Mouse (Mus musculus): ENCODE data around the gene Clpp. TPM values are rescaled to one million over a fixed set of nuclear protein-coding genes. Genes with fewer than 3 reads are reported as not detected.

The Clpp gene
- 139 and 177 TPM in 2 replicates for polyA plus RNA-seq (2012; rRNA removed)
- 150 and 155 TPM in 2 replicates for polyA plus RNA-seq (2014; fragmentation: Nextera tagmentation; extraction: Ambion mirVana)

GRCm38 (mm10) chr17:56990115-56990746, at the start of gene Clpp:
Gene Clpp (plus strand): TSS chr17:56990305.
- Histone ChIP-seq H3K27ac (replicated peaks; ENCODE audit: low read depth, low read length) (peak within 1 kb of the TSS; percentile 55; the same call in 1 of the 2 replicates), H3K4me2 (replicated peaks; ENCODE audit: low read depth, low read length, severe bottlenecking) (peak within 1 kb of the TSS; percentile 86), H3K27me3 (ENCODE audit: control insufficient read depth, insufficient read depth, low read length) (no peaks in the 10 kb centered on the region), H3K9ac (ENCODE audit: low read depth, low read length, severe bottlenecking) (peak within 1 kb of the TSS; percentile 87), H3K9me3 (ENCODE audit: control insufficient read depth, low read length) (no peaks in the 10 kb centered on the region), H3K36me3 (ENCODE audit: control insufficient read depth, insufficient read depth, low read length) (peaks cover 35% of the 10 kb centered on the region), H3K4me3 (replicated peaks; ENCODE audit: low read length) (peak within 1 kb of the TSS; percentile 91), H3K4me1 (ENCODE audit: control insufficient read depth, insufficient read depth, low read length) (peaks cover 5% of the 10 kb centered on the region; the same call in 1 of the 2 replicates)
- ATAC-seq (ENCODE audit: low FRiP score, low read depth) (peak; percentile 97), DNase-seq (ENCODE audit: low spot score) (peak; percentile 96)
- WGBS, result under 1% methylated on average over 52 of the region's 52 CpGs
- TF ChIP-seq POLR2A (IDR thresholded peaks at IDR 0.05; ENCODE audit: borderline replicate concordance, extremely low read depth, insufficient read depth, insufficient read length), result peak; percentile 93

GRCm38 (mm10) chr17:56950915-56951314, 39.2 kb upstream of the Clpp start:
- H3K27ac ChIP-seq (replicated peaks; ENCODE audit: low read depth, low read length), result no peak overlapping the region
- no peak overlapping the region for H3K4me2 ChIP-seq (replicated peaks; ENCODE audit: low read depth, low read length, severe bottlenecking)
- 13% methylated on average over 3 of the region's 3 CpGs for WGBS
- H3K9ac ChIP-seq (ENCODE audit: low read depth, low read length, severe bottlenecking), result no peak overlapping the region
- H3K9me3 ChIP-seq (ENCODE audit: control insufficient read depth, low read length), result no peaks in the 10 kb centered on the region
- ATAC-seq (ENCODE audit: low FRiP score, low read depth) (no peak), DNase-seq (ENCODE audit: low spot score) (no peak)
- no peak for TF ChIP-seq POLR2A (IDR thresholded peaks at IDR 0.05; ENCODE audit: borderline replicate concordance, extremely low read depth, insufficient read depth, insufficient read length)
- H3K4me3 ChIP-seq (replicated peaks; ENCODE audit: low read length), result no peak overlapping the region
- no peaks in the 10 kb centered on the region for H3K36me3 ChIP-seq (ENCODE audit: control insufficient read depth, insufficient read depth, low read length)
- H3K27me3 ChIP-seq (ENCODE audit: control insufficient read depth, insufficient read depth, low read length), result no peaks in the 10 kb centered on the region
- H3K4me1 ChIP-seq (ENCODE audit: control insufficient read depth, insufficient read depth, low read length), result no peaks in the 10 kb centered on the region

DNA sequence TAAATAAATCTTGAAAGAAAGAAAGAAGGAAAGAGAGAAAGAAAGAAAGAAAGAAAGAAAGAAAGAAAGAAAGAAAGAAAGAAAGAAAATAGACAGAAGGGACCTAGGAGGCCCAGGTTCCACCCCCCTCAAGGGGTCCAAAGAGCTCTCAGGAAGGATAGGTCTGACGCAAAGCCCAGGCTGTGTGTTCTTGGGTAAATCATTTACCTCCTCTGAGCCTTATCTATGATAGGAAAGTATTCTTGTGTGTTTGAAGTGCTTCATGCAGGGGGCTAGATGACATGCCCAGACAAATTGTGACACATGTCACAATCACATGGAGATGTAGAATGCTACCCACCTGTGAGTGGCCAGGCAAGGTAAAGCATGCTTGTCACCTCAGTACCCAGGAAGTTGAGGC, 37.5 kb upstream of the Clpp start:
- Histone ChIP-seq H3K27me3 (ENCODE audit: control insufficient read depth, insufficient read depth, low read length) (no peaks in the 10 kb centered on the region), H3K36me3 (ENCODE audit: control insufficient read depth, insufficient read depth, low read length) (no peaks in the 10 kb centered on the region), H3K4me2 (replicated peaks; ENCODE audit: low read depth, low read length, severe bottlenecking) (no peak overlapping the region), H3K4me3 (replicated peaks; ENCODE audit: low read length) (no peak overlapping the region), H3K9me3 (ENCODE audit: control insufficient read depth, low read length) (no peaks in the 10 kb centered on the region), H3K27ac (replicated peaks; ENCODE audit: low read depth, low read length) (no peak overlapping the region), H3K4me1 (ENCODE audit: control insufficient read depth, insufficient read depth, low read length) (no peaks in the 10 kb centered on the region), H3K9ac (ENCODE audit: low read depth, low read length, severe bottlenecking) (no peak overlapping the region)
- DNase-seq (ENCODE audit: low spot score), result no peak
- no peak for ATAC-seq (ENCODE audit: low FRiP score, low read depth)
- no peak for TF ChIP-seq POLR2A (IDR thresholded peaks at IDR 0.05; ENCODE audit: borderline replicate concordance, extremely low read depth, insufficient read depth, insufficient read length)
- 95% methylated on average over 1 of the region's 1 CpGs for WGBS

DNA sequence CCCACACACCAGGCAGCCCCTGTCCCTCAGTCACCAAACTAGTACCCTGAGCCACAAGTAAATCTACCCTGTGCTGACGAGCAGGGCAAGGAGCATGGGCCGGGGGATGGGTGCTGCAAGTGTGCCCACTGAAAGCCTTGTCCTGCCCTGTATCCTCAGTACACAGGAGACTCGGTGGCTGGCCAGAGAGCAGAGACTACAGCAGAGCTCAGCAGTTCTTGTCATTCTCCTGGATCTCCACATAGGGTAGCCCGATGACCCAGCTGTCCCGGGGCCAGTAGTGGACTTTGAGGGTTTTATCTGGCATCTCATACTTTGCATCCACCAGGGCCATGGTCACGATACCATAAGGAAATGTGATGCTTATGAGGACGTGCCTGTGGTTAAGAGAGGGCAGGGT, 35.2 kb upstream of the Clpp start:
- Histone ChIP-seq H3K27ac (replicated peaks; ENCODE audit: low read depth, low read length) (no peak overlapping the region), H3K27me3 (ENCODE audit: control insufficient read depth, insufficient read depth, low read length) (no peaks in the 10 kb centered on the region), H3K4me2 (replicated peaks; ENCODE audit: low read depth, low read length, severe bottlenecking) (no peak overlapping the region), H3K9ac (ENCODE audit: low read depth, low read length, severe bottlenecking) (no peak overlapping the region), H3K4me3 (replicated peaks; ENCODE audit: low read length) (no peak overlapping the region), H3K36me3 (ENCODE audit: control insufficient read depth, insufficient read depth, low read length) (no peaks in the 10 kb centered on the region), H3K9me3 (ENCODE audit: control insufficient read depth, low read length) (no peaks in the 10 kb centered on the region), H3K4me1 (ENCODE audit: control insufficient read depth, insufficient read depth, low read length) (no peaks in the 10 kb centered on the region)
- no peak for TF ChIP-seq POLR2A (IDR thresholded peaks at IDR 0.05; ENCODE audit: borderline replicate concordance, extremely low read depth, insufficient read depth, insufficient read length)
- 83% methylated on average over 7 of the region's 7 CpGs for WGBS
- ATAC-seq (ENCODE audit: low FRiP score, low read depth) (no peak), DNase-seq (ENCODE audit: low spot score) (no peak)

DNA sequence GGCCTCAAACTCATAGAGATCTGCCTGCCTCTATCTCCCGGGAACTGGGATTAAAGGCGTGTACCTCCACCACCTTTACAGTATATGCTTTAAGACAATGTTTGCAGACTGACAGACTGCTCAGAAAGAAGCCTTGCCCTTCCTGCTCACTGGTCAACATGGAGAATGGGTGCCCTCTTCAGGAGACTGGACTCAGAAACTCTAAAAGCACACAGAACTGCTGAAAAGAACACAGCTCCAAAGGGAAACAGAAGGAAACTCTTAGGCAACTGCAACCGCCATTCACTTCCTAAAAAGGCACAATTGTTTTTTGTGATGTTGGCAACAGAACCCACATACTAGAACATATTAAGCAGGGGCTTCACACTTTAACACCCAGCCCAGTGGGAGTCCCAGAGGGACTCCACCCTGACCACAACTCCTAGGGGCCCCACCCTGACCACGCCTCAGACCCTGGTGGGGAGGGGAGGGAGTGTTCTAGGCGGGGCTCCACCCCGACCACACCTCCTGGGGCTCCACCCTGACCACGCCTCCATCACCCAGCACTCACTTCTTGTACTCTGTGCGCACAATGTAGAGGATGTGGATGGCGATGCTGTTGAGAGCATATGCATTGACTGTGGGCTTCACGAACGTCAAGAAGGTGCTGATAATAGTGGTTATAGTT, 32.2 kb upstream of the Clpp start:
- WGBS, result 30% methylated on average over 11 of the region's 11 CpGs
- Histone ChIP-seq H3K4me1 (ENCODE audit: control insufficient read depth, insufficient read depth, low read length) (no peaks in the 10 kb centered on the region), H3K4me3 (replicated peaks; ENCODE audit: low read length) (no peak overlapping the region), H3K27me3 (ENCODE audit: control insufficient read depth, insufficient read depth, low read length) (no peaks in the 10 kb centered on the region), H3K9me3 (ENCODE audit: control insufficient read depth, low read length) (no peaks in the 10 kb centered on the region), H3K9ac (ENCODE audit: low read depth, low read length, severe bottlenecking) (no peak overlapping the region), H3K4me2 (replicated peaks; ENCODE audit: low read depth, low read length, severe bottlenecking) (no peak overlapping the region), H3K27ac (replicated peaks; ENCODE audit: low read depth, low read length) (no peak overlapping the region), H3K36me3 (ENCODE audit: control insufficient read depth, insufficient read depth, low read length) (no peaks in the 10 kb centered on the region)
- no peak for ATAC-seq (ENCODE audit: low FRiP score, low read depth)
- TF ChIP-seq POLR2A (IDR thresholded peaks at IDR 0.05; ENCODE audit: borderline replicate concordance, extremely low read depth, insufficient read depth, insufficient read length), result no peak
- DNase-seq (ENCODE audit: low spot score), result no peak
